Mouse (Mus musculus): Measurements from ENCODE around the gene Sfrp2. TPM values are rescaled to one million over a fixed set of nuclear protein-coding genes. Genes with fewer than 3 reads are reported as not detected.

Gene Sfrp2
- total RNA-seq, 2 experiments from 2014 or later, result 9.1 to 13.2 TPM

DNA sequence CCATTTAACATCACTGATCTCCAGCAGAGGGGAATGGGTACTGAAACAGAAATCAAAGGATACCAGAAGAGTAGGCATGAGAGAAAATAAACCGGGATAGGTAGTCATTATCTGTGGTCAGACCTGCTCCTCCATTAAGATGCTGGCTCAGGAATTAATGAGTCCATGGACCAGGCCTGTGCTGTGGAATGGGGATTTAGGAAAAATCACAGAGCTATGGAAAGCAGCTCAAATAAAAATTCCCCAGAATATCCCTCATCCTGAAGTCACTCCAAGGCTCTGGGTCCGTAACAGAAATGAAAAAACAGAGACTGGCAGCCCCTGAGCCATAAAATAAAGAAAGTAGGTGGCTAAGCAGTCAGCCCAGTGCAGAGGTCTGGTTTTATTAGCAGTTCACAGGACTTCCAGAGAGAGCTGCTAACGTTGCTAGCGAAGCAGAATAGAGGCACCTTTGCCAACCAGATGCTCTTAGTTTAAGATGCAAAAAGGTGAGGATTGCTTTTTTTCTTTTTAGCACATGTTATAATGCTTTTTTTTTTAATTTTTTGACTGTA, 50.3 kb downstream of the Sfrp2 start:
- DNase-seq, result no peak
- intact Hi-C loops (cut with DNase I), result no loop called here

DNA sequence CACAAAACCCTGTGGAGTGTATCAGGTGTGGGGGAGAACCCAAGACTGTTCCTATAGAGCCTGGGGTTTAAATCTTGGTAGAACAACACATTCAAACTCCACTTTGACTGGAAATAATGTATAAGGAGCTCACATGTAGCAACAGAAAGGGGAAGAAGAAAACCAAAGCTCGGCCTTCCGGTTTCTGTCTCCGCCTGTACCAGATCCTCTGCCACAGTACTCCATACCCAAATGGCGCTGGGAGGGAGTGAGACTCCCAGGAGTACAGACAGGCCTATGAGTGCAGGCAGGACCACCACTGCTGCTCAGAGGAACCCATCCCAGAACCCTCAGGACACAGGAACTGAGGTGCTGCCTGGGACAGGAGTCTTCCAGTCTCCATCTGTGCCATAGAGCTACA, 57.7 kb downstream of the Sfrp2 start:
- DNase-seq, result no peak
- intact Hi-C loops (cut with DNase I), result no loop called here

Other genes starting within 250 kb of the Sfrp2 start
- gene Tlr2, start 75.4 kb downstream of the Sfrp2 start, total RNA-seq (2021), result 1 to 10 TPM; 2.0 to 2.2 TPM

Measured in heart, postnatal 14 days (tissue).